Mouse (Mus musculus): Measurements from ENCODE around the gene Gabarapl1. TPM values are rescaled to one million over a fixed set of nuclear protein-coding genes. Genes with fewer than 3 reads are reported as not detected.

Gabarapl1 gene
- polyA plus RNA-seq, 1 experiment from 2014 or later = 72.0 TPM

GRCm38 (mm10) chr6:129512868-129513267, 20.1 kb upstream of the Gabarapl1 start:
- H3K4me2 ChIP-seq (ENCODE audit: low read length) = no peak overlapping the region
- no peak overlapping the region for H3K4me3 ChIP-seq (replicated peaks; ENCODE audit: low read depth, low read length)
- no peaks in the 10 kb centered on the region for H3K27me3 ChIP-seq (ENCODE audit: control insufficient read depth, insufficient read depth, low read length)
- DNase-seq = no peak
- ATAC-seq (ENCODE audit: low FRiP score, low TSS enrichment) = no peak
- no peak overlapping the region for H3K9ac ChIP-seq (replicated peaks; ENCODE audit: low read length)
- H3K36me3 ChIP-seq (ENCODE audit: control insufficient read depth, insufficient read depth, low read length) = no peaks in the 10 kb centered on the region
- WGBS = 88% methylated on average over 8 of the region's 8 CpGs
- no peak overlapping the region for H3K27ac ChIP-seq (replicated peaks; ENCODE audit: low read depth, low read length)
- no peaks in the 10 kb centered on the region for H3K9me3 ChIP-seq (ENCODE audit: control insufficient read depth, low read length)
- no peaks in the 10 kb centered on the region for H3K4me1 ChIP-seq (ENCODE audit: control insufficient read depth, insufficient read depth, low read length)

DNA sequence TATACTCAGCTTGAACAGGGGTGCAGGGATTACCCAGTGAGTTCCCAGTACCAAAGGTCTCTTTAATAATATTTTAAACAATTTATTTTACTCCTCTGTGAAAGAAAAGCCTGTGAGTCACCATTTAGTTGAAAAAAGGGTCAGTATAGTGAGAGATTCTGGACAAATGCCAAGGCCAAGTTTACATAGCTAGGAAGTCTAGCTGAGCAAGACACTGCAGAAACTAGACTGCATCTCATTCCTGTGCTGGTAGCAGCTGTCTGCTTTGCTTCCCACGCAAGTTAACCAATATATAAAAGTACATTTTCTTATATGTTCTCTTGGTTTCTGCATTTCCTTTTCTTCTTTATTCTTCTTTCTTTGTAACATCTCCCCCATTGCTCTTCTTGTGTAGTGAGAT, 19.6 kb upstream of the Gabarapl1 start:
- DNase-seq = peak; percentile 50

GRCm38 (mm10) chr6:129514376-129514775, 18.6 kb upstream of the Gabarapl1 start:
- 83% methylated on average over 2 of the region's 2 CpGs for WGBS
- Histone ChIP-seq H3K9ac (replicated peaks; ENCODE audit: low read length) (no peak overlapping the region), H3K9me3 (ENCODE audit: control insufficient read depth, low read length) (no peaks in the 10 kb centered on the region), H3K27ac (replicated peaks; ENCODE audit: low read depth, low read length) (no peak overlapping the region), H3K36me3 (ENCODE audit: control insufficient read depth, insufficient read depth, low read length) (no peaks in the 10 kb centered on the region), H3K27me3 (ENCODE audit: control insufficient read depth, insufficient read depth, low read length) (no peaks in the 10 kb centered on the region), H3K4me1 (ENCODE audit: control insufficient read depth, insufficient read depth, low read length) (no peaks in the 10 kb centered on the region), H3K4me2 (ENCODE audit: low read length) (no peak overlapping the region), H3K4me3 (replicated peaks; ENCODE audit: low read depth, low read length) (no peak overlapping the region)
- no peak for DNase-seq
- ATAC-seq (ENCODE audit: low FRiP score, low TSS enrichment) = no peak

More for the DNA sequence above, 19.6 kb upstream of the Gabarapl1 start:
- H3K9me3 ChIP-seq (ENCODE audit: control insufficient read depth, low read length) = no peaks in the 10 kb centered on the region
- no peak overlapping the region for H3K4me2 ChIP-seq (ENCODE audit: low read length)
- no peak overlapping the region for H3K27ac ChIP-seq (replicated peaks; ENCODE audit: low read depth, low read length)
- 62% methylated on average over 1 of the region's 1 CpGs for WGBS
- no peaks in the 10 kb centered on the region for H3K36me3 ChIP-seq (ENCODE audit: control insufficient read depth, insufficient read depth, low read length)
- no peak for ATAC-seq (ENCODE audit: low FRiP score, low TSS enrichment)
- no peaks in the 10 kb centered on the region for H3K27me3 ChIP-seq (ENCODE audit: control insufficient read depth, insufficient read depth, low read length)
- no peak overlapping the region for H3K4me3 ChIP-seq (replicated peaks; ENCODE audit: low read depth, low read length)
- H3K4me1 ChIP-seq (ENCODE audit: control insufficient read depth, insufficient read depth, low read length) = no peaks in the 10 kb centered on the region
- no peak overlapping the region for H3K9ac ChIP-seq (replicated peaks; ENCODE audit: low read length)

DNA sequence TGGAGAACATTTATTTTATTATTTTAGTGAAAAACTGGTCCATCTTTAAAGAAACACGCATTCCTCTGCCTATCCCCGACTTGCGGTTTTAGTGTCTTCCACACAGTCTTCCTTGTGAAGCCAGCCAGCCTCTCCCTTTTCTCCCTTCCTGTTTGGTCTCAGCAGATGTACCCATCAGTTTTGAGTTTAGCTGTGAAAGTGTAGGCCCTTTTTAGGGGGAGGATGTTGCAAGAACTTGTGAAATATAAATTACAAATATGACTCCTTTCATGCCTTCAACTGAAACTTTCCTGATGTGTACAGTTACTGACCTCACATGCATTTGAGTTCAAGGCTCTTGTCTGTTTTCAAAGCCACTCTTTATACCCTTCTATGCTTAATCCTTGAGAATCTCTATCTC, 17.9 kb upstream of the Gabarapl1 start:
- 94% methylated on average over 3 of the region's 3 CpGs for WGBS

GRCm38 (mm10) chr6:129516388-129516787, 16.6 kb upstream of the Gabarapl1 start:
- Histone ChIP-seq H3K4me2 (ENCODE audit: low read length) (no peak overlapping the region), H3K4me1 (ENCODE audit: control insufficient read depth, insufficient read depth, low read length) (no peaks in the 10 kb centered on the region), H3K27ac (replicated peaks; ENCODE audit: low read depth, low read length) (no peak overlapping the region), H3K9ac (replicated peaks; ENCODE audit: low read length) (no peak overlapping the region), H3K36me3 (ENCODE audit: control insufficient read depth, insufficient read depth, low read length) (no peaks in the 10 kb centered on the region), H3K4me3 (replicated peaks; ENCODE audit: low read depth, low read length) (no peak overlapping the region), H3K27me3 (ENCODE audit: control insufficient read depth, insufficient read depth, low read length) (no peaks in the 10 kb centered on the region), H3K9me3 (ENCODE audit: control insufficient read depth, low read length) (no peaks in the 10 kb centered on the region)
- ATAC-seq (ENCODE audit: low FRiP score, low TSS enrichment) (no peak), DNase-seq (no peak)
- WGBS = 94% methylated on average over 10 of the region's 10 CpGs

More for the DNA sequence above, 17.9 kb upstream of the Gabarapl1 start:
- no peaks in the 10 kb centered on the region for H3K27me3 ChIP-seq (ENCODE audit: control insufficient read depth, insufficient read depth, low read length)
- DNase-seq (no peak), ATAC-seq (ENCODE audit: low FRiP score, low TSS enrichment) (no peak)
- H3K4me2 ChIP-seq (ENCODE audit: low read length) = no peak overlapping the region
- no peak overlapping the region for H3K27ac ChIP-seq (replicated peaks; ENCODE audit: low read depth, low read length)
- no peak overlapping the region for H3K4me3 ChIP-seq (replicated peaks; ENCODE audit: low read depth, low read length)
- no peak overlapping the region for H3K9ac ChIP-seq (replicated peaks; ENCODE audit: low read length)
- no peaks in the 10 kb centered on the region for H3K9me3 ChIP-seq (ENCODE audit: control insufficient read depth, low read length)
- H3K36me3 ChIP-seq (ENCODE audit: control insufficient read depth, insufficient read depth, low read length) = no peaks in the 10 kb centered on the region
- no peaks in the 10 kb centered on the region for H3K4me1 ChIP-seq (ENCODE audit: control insufficient read depth, insufficient read depth, low read length)

GRCm38 (mm10) chr6:129517752-129518408, 15.1 kb upstream of the Gabarapl1 start:
- Histone ChIP-seq H3K27ac (replicated peaks; ENCODE audit: low read depth, low read length) (no peak overlapping the region), H3K36me3 (ENCODE audit: control insufficient read depth, insufficient read depth, low read length) (no peaks in the 10 kb centered on the region), H3K9ac (replicated peaks; ENCODE audit: low read length) (no peak overlapping the region), H3K27me3 (ENCODE audit: control insufficient read depth, insufficient read depth, low read length) (no peaks in the 10 kb centered on the region), H3K9me3 (ENCODE audit: control insufficient read depth, low read length) (no peaks in the 10 kb centered on the region), H3K4me1 (ENCODE audit: control insufficient read depth, insufficient read depth, low read length) (no peaks in the 10 kb centered on the region), H3K4me2 (ENCODE audit: low read length) (no peak overlapping the region), H3K4me3 (replicated peaks; ENCODE audit: low read depth, low read length) (no peak overlapping the region)
- WGBS = 54% methylated on average over 2 of the region's 2 CpGs
- ATAC-seq (ENCODE audit: low FRiP score, low TSS enrichment) (peak; percentile 81), DNase-seq (peak; percentile 78)

GRCm38 (mm10) chr6:129526069-129526468, 6.9 kb upstream of the Gabarapl1 start:
- Histone ChIP-seq H3K9me3 (ENCODE audit: control insufficient read depth, low read length) (no peaks in the 10 kb centered on the region), H3K4me1 (ENCODE audit: control insufficient read depth, insufficient read depth, low read length) (no peaks in the 10 kb centered on the region), H3K27me3 (ENCODE audit: control insufficient read depth, insufficient read depth, low read length) (no peaks in the 10 kb centered on the region), H3K4me3 (replicated peaks; ENCODE audit: low read depth, low read length) (no peak overlapping the region), H3K4me2 (ENCODE audit: low read length) (no peak overlapping the region), H3K27ac (replicated peaks; ENCODE audit: low read depth, low read length) (no peak overlapping the region), H3K9ac (replicated peaks; ENCODE audit: low read length) (no peak overlapping the region), H3K36me3 (ENCODE audit: control insufficient read depth, insufficient read depth, low read length) (no peaks in the 10 kb centered on the region)
- DNase-seq = no peak
- ATAC-seq (ENCODE audit: low FRiP score, low TSS enrichment) = no peak

- Histone ChIP-seq H3K4me2 (ENCODE audit: low read length) (no peak overlapping the region), H3K36me3 (ENCODE audit: control insufficient read depth, insufficient read depth, low read length) (no peaks in the 10 kb centered on the region), H3K9me3 (ENCODE audit: control insufficient read depth, low read length) (no peaks in the 10 kb centered on the region), H3K4me3 (replicated peaks; ENCODE audit: low read depth, low read length) (no peak overlapping the region), H3K27ac (replicated peaks; ENCODE audit: low read depth, low read length) (no peak overlapping the region), H3K9ac (replicated peaks; ENCODE audit: low read length) (no peak overlapping the region), H3K4me1 (ENCODE audit: control insufficient read depth, insufficient read depth, low read length) (no peaks in the 10 kb centered on the region), H3K27me3 (ENCODE audit: control insufficient read depth, insufficient read depth, low read length) (no peaks in the 10 kb centered on the region)
- ATAC-seq (ENCODE audit: low FRiP score, low TSS enrichment) = no peak
- DNase-seq = no peak
- 92% methylated on average over 2 of the region's 2 CpGs for WGBS
Observed at GRCm38 (mm10) chr6:129527416-129527815, 5.5 kb upstream of the Gabarapl1 start.

GRCm38 (mm10) chr6:129529605-129530004, 3.4 kb upstream of the Gabarapl1 start:
- no peak overlapping the region for H3K9ac ChIP-seq (replicated peaks; ENCODE audit: low read length)
- WGBS = 76% methylated on average over 1 of the region's 1 CpGs
- no peak for ATAC-seq (ENCODE audit: low FRiP score, low TSS enrichment)
- H3K27ac ChIP-seq (replicated peaks; ENCODE audit: low read depth, low read length) = no peak overlapping the region
- no peak for DNase-seq
- no peaks in the 10 kb centered on the region for H3K36me3 ChIP-seq (ENCODE audit: control insufficient read depth, insufficient read depth, low read length)
- no peak overlapping the region for H3K4me3 ChIP-seq (replicated peaks; ENCODE audit: low read depth, low read length)
- H3K27me3 ChIP-seq (ENCODE audit: control insufficient read depth, insufficient read depth, low read length) = no peaks in the 10 kb centered on the region
- no peaks in the 10 kb centered on the region for H3K9me3 ChIP-seq (ENCODE audit: control insufficient read depth, low read length)
- H3K4me2 ChIP-seq (ENCODE audit: low read length) = no peak overlapping the region
- H3K4me1 ChIP-seq (ENCODE audit: control insufficient read depth, insufficient read depth, low read length) = peaks cover 3% of the 10 kb centered on the region; the same call in 1 of the 2 replicates
